Mouse (Mus musculus) forebrain, embryonic 14.5 days (tissue): Measurements from ENCODE around the gene Gm10842. TPM values are rescaled to one million over a fixed set of nuclear protein-coding genes. Genes with fewer than 3 reads are reported as not detected.

ENCODE experiments used
- ATAC-seq: fragments of 200-750 bp; cut with Nextera tagmentation; 2 replicates; pipeline ENCODE4 v1.8.0; 2017; ENCODE audit warnings: mild to moderate bottlenecking, moderate library complexity
- DNase-seq: peaks from one replicate; pipeline ENCODE4 v3.0.0-alpha.2; 2015; ENCODE audit warnings: low spot score
- H3K27ac ChIP-seq: fragments of 300-500 bp; sonication (generic); 2 replicates; pipeline ENCODE4 v1.5.1; 2014; ENCODE audit warnings: low read depth, mild to moderate bottlenecking, control low read depth, low read length, moderate library complexity
- H3K27me3 ChIP-seq: fragments of 300-500 bp; sonication (generic); replicated peaks from 2 replicates; pipeline ENCODE4 v1.6.1; 2014; ENCODE audit warnings: low read length, control low read depth, mixed read lengths; ENCODE audit not compliant: control insufficient read depth, insufficient read depth
- H3K36me3 ChIP-seq: fragments of 300-500 bp; sonication (generic); 2 replicates; pipeline ENCODE4 v1.6.1; 2014; ENCODE audit warnings: low read length, control low read depth; ENCODE audit not compliant: control insufficient read depth, insufficient read depth
- H3K4me1 ChIP-seq: fragments of 300-500 bp; sonication (generic); 2 replicates; pipeline ENCODE4 v1.6.1; 2014; ENCODE audit warnings: antibody characterized with exemption, low read length, control low read depth; ENCODE audit not compliant: control insufficient read depth, insufficient read depth
- H3K4me2 ChIP-seq: fragments of 300-500 bp; sonication (generic); 2 replicates; pipeline ENCODE4 v1.6.1; 2014; ENCODE audit warnings: mild to moderate bottlenecking, control low read depth, low read length
- H3K4me3 ChIP-seq: fragments of 300-500 bp; sonication (generic); 2 replicates; pipeline ENCODE4 v1.5.1; 2014; ENCODE audit warnings: low read depth, low read length, control low read depth
- H3K9ac ChIP-seq: fragments of 300-500 bp; sonication (generic); 2 replicates; pipeline ENCODE4 v1.6.1; 2014; ENCODE audit warnings: mild to moderate bottlenecking, low read length, control low read depth, moderate library complexity
- H3K9me3 ChIP-seq: fragments of 300-500 bp; sonication (generic); replicated peaks from 2 replicates; pipeline ENCODE4 v1.6.1; 2016; ENCODE audit warnings: low read length, control low read depth, mixed read lengths; ENCODE audit not compliant: control insufficient read depth
- WGBS: fragments of 180-500 bp; shearing (Covaris S2); extraction: QIAGEN DNeasy Blood & Tissue Kit; methylation state at CpG from one replicate; pipeline ENCODE4 v1.1.7; 2014; 5-methylcytosine and 5-hydroxymethylcytosine counted together
- polyA plus RNA-seq: library from polyadenylated mRNA; unstranded; fragments of >200 nt; fragmentation: Nextera tagmentation; extraction: Ambion mirVana; gene quantifications from 2 replicates; pipeline ENCODE4 v1.2.1, GENCODE M21; 2014

Gm10842 gene
- polyA plus RNA-seq, 1 experiment from 2014 or later = not detected

DNA sequence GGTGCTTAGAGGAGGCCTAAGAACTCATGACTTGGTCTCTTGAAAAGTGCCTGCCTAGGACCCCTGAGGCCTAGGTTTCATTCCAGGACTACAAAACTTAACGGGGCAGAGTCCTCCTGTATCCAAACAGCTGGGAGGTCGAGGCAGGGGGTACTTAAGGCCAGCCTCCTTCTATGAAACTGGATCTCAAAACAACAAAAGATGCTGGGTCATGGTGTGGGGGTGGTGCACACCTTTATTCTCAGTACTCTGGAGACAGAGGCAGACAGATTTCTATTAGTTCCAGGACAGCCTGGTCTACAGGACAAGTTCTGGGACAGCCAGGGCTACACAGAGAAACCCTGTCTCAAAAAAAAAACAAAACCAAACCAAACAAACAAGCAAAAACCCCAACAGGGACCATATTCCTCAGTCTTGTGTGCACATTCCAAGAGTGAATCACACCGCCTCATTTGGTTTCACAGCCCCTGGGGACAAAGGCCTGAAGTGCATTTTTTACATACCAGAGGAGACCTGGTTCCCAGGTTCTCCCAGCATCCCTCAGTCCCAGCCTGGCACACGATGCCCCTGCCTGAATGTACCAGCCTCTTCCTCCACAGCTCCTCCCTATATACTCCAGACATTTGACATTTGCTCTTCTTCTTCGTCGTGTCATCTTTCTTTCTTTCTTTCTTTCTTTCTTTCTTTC, 13.1 kb downstream of the Gm10842 start:
- ATAC-seq (no peak), DNase-seq (no peak)
- Histone ChIP-seq H3K9me3 (no peaks in the 10 kb centered on the region), H3K4me2 (no peak overlapping the region), H3K4me1 (no peaks in the 10 kb centered on the region), H3K36me3 (no peaks in the 10 kb centered on the region), H3K9ac (no peak overlapping the region), H3K27ac (no peak overlapping the region), H3K27me3 (no peaks in the 10 kb centered on the region), H3K4me3 (no peak overlapping the region)
- WGBS = 56% methylated on average over 6 of the region's 6 CpGs

GRCm38 (mm10) chr11:105161411-105161810, 14.7 kb downstream of the Gm10842 start:
- 89% methylated on average over 2 of the region's 2 CpGs for WGBS
- ATAC-seq (no peak), DNase-seq (no peak)

DNA sequence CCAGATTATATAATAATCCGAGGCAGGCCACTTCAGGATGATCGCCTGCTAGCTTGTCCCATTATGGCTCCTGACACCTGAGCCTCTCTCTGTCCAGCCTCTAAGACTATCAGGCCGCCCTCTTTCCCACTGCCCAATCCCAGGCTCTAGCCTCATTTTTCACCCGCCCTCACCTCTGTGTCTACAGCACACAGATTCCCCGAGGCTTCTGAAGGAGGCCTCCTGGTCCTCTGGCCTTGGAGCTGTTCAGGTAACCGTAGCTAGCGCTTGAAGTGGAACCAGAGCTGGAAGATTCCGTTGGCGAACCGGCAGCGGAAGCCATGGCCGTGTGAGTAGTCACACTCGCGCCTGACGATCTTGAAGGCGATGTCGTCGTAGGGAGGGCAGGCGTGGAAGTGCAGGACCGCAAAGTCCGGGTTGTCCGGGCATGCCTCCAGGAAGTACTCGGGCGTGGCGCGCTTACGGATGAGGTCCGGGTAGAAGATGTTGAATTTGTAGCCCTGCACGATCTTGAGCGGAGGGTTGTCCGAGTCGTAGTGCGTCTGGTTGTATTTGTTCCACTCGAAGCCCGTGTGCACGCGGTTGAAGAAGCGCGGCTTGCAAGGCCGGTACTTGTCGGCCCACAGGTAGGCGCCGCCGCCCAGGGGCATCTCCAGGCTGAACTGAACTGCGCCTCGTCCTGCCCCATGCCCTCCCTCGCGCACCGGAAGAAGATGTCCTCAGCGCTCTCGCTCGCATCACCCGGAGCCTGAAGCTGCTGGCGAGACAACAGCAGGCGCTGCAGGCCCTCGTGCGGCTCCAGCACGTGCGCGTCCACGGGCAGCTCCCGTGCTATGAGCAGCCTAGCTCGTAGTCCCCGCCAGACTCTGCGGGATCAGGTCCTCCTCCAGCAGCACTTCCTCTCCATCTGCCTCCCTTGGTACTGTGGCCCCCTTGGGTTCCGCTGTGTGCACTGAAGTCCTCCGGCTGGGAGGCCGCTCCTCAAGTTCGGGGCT, 18.1 kb downstream of the Gm10842 start:
- 87% methylated on average over 69 of the region's 69 CpGs for WGBS

More at GRCm38 (mm10) chr11:105161411-105161810, 14.7 kb downstream of the Gm10842 start:
- H3K4me3 ChIP-seq = no peak overlapping the region
- no peak overlapping the region for H3K27ac ChIP-seq
- no peak overlapping the region for H3K9ac ChIP-seq
- H3K9me3 ChIP-seq = no peaks in the 10 kb centered on the region
- no peaks in the 10 kb centered on the region for H3K4me1 ChIP-seq
- no peaks in the 10 kb centered on the region for H3K36me3 ChIP-seq
- H3K27me3 ChIP-seq = no peaks in the 10 kb centered on the region
- no peak overlapping the region for H3K4me2 ChIP-seq

DNA sequence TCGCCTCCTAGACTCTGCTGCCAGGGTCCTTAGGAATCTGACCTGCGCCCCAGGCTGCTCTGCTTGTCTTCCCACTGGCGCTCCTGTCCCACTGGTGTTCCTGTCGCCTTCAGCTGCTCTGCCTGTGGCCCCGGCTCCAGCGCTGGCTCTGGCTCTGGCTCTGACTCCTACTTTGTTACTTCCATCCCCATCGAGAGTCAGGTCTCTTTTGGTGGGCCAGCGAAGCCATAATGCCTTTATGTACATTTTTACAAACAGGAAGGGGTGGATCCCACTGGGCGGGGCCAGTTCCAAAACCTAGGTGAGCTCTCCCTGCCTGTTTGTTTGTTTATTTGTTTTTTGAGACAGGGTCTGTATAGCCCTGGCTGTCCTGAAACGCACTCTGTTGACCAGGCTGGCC, 20.1 kb downstream of the Gm10842 start:
- no peak overlapping the region for H3K4me3 ChIP-seq
- ATAC-seq (no peak), DNase-seq (no peak)
- no peak overlapping the region for H3K9ac ChIP-seq
- no peaks in the 10 kb centered on the region for H3K4me1 ChIP-seq
- H3K27me3 ChIP-seq = no peaks in the 10 kb centered on the region
- 88% methylated on average over 10 of the region's 10 CpGs for WGBS
- H3K27ac ChIP-seq = no peak overlapping the region
- no peaks in the 10 kb centered on the region for H3K36me3 ChIP-seq
- no peak overlapping the region for H3K4me2 ChIP-seq
- no peaks in the 10 kb centered on the region for H3K9me3 ChIP-seq

More for the DNA sequence above, 18.1 kb downstream of the Gm10842 start:
- Histone ChIP-seq H3K9ac (no peak overlapping the region), H3K9me3 (no peaks in the 10 kb centered on the region), H3K36me3 (no peaks in the 10 kb centered on the region), H3K4me3 (no peak overlapping the region), H3K4me2 (no peak overlapping the region), H3K4me1 (no peaks in the 10 kb centered on the region), H3K27ac (no peak overlapping the region), H3K27me3 (no peaks in the 10 kb centered on the region)
- ATAC-seq (no peak), DNase-seq (no peak)

DNA sequence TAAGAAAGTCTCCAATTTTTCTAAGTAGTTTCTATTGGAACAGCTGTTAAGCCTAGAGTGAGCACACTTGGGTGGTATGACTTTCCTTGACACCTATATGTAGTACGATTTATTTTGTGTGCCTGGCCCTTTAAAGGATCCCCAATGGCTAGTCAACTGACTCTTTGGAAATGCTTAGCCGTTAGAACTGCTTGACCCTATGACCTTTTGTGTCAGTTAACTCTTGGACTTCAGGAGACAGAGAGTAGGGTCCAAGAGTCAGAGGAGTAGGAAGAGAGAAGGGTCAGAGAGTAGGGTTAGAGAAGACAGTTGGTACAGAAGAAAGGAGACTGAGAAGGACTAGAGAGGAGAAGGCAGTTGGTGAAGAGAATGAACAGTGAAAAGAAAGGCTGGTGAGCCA, 31.8 kb downstream of the Gm10842 start, which contains the start of gene Tlk2:
Tlk2 (plus strand) TSS at position 292 of the 400 bp plus-strand sequence.
- ATAC-seq = no peak
- 0 out of 2 replicates have a peak within 1 kb of the TSS, but pooled peaks have one; percentile 94 for H3K4me3 ChIP-seq
- WGBS = 53% methylated on average over 2 of the region's 2 CpGs

GRCm38 (mm10) chr11:105179523-105179922, 32.8 kb downstream of the Gm10842 start:
- no peaks in the 10 kb centered on the region for H3K27me3 ChIP-seq

More for the DNA sequence above, 31.8 kb downstream of the Gm10842 start, which contains the start of gene Tlk2:
- Histone ChIP-seq H3K9me3 (no peaks in the 10 kb centered on the region), H3K27me3 (no peaks in the 10 kb centered on the region), H3K4me1 (peaks cover 12% of the 10 kb centered on the region), H3K9ac (no peak within 1 kb of the TSS), H3K4me2 (peak within 1 kb of the TSS; percentile 81), H3K27ac (no peak within 1 kb of the TSS), H3K36me3 (no peaks in the 10 kb centered on the region)
- DNase-seq = no peak

GRCm38 (mm10) chr11:105180471-105181091, 33.9 kb downstream of the Gm10842 start:
- Histone ChIP-seq H3K4me3 (peak overlapping the region; percentile 94), H3K4me1 (peaks cover 12% of the 10 kb centered on the region), H3K9ac (peak overlapping the region; percentile 93), H3K9me3 (no peaks in the 10 kb centered on the region), H3K36me3 (peaks cover 14% of the 10 kb centered on the region), H3K4me2 (peak overlapping the region; percentile 81), H3K27me3 (no peaks in the 10 kb centered on the region), H3K27ac (peak overlapping the region; percentile 93)
- under 1% methylated on average over 35 of the region's 35 CpGs for WGBS
- DNase-seq (peak; percentile 36), ATAC-seq (peak; percentile 45)

More at GRCm38 (mm10) chr11:105179523-105179922, 32.8 kb downstream of the Gm10842 start:
- H3K4me3 ChIP-seq = peak overlapping the region; percentile 94; the same call in 1 of the 2 replicates
- 87% methylated on average over 4 of the region's 4 CpGs for WGBS
- H3K9me3 ChIP-seq = no peaks in the 10 kb centered on the region
- H3K9ac ChIP-seq = no peak overlapping the region
- peak overlapping the region; percentile 81 for H3K4me2 ChIP-seq
- peaks cover 5% of the 10 kb centered on the region for H3K36me3 ChIP-seq
- peaks cover 12% of the 10 kb centered on the region for H3K4me1 ChIP-seq
- no peak for DNase-seq
- no peak overlapping the region for H3K27ac ChIP-seq
- ATAC-seq = no peak

DNA sequence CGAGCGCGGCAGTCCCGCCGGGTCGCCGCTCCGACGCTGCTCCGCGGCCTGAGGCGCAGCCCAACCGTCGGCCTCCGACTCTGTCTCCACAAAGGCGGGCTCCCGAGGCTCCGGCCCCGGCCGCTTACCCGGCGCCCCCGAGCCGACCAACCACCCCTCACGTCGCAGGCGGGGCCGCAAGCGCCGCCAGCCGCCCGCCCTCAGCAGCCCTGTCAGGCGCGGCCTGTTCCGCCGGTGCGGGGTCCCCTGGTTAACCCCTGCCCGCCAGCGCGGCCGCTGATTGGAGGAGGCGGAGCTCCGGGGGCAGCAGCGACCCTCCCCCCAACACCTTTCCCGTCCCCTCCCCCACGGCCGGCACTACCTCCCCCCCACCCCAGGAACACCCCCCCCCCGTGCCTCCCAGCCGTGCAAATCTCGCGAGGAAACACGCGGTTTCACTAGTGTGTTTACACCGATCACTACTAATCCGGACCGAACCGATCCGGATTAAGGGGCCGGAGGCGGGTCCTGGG, 34.5 kb downstream of the Gm10842 start:
- WGBS = under 1% methylated on average over 50 of the region's 60 CpGs
- Histone ChIP-seq H3K4me1 (peaks cover 12% of the 10 kb centered on the region), H3K4me3 (peak overlapping the region; percentile 94), H3K9me3 (no peaks in the 10 kb centered on the region), H3K27me3 (no peaks in the 10 kb centered on the region), H3K27ac (peak overlapping the region; percentile 93), H3K36me3 (peaks cover 18% of the 10 kb centered on the region), H3K9ac (peak overlapping the region; percentile 99), H3K4me2 (peak overlapping the region; percentile 81)
- ATAC-seq = peak; percentile 96
- peak; percentile 96 for DNase-seq
